Mouse (Mus musculus) brain, adult 2 months (tissue): ENCODE results near the gene Cldn20.
A peak's percentile ranks its signal among the peaks of the same experiment; 100 is the strongest.

Source experiments
- DNase-seq: peaks from one replicate; pipeline ENCODE4 v3.0.0; 2011; ENCODE audit warnings: low read depth, low spot score

Cldn20 gene

DNA sequence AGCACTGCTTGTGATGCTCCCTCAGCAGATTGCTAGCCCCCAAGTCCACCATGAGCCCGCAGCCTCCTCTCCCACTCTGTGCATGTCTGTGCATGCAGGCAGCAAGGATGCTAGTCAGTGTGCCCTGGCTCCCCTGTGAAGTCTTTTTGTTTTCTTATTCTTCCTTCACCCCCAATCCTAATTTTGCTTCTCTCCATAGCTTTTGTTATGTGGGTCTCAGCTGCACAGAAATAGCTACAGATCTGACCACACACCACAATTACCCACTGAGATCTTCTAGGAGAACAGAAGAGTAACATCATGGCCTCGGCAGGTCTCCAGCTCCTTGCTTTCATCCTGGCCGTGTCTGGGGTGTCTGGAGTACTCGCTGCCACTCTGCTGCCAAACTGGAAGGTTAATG, at the start of gene Cldn20:
Cldn20 (plus strand) TSS at position 301 of the 400 bp plus-strand sequence.
- DNase-seq = no peak

DNA sequence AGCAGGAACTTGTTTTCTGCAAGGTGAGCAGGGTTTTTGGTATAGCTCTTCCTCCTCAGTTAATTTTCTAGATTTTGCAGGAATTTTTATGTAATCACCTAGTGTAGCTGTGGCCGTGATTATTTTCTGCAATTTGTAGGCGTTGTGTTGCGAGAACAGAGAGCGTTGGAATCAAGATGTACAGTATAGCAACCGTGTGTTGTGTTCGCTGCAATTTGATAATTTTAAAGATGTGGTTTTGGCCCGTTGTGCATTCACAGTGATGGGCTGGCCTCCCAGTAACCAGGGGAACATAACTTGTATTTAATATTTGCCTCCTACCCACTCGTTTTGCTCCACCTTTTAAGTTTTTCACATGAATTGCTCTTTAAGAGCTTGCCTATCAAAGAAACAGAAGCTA, 49.3 kb upstream of the Cldn20 start:
- peak; percentile 62 for DNase-seq

DNA sequence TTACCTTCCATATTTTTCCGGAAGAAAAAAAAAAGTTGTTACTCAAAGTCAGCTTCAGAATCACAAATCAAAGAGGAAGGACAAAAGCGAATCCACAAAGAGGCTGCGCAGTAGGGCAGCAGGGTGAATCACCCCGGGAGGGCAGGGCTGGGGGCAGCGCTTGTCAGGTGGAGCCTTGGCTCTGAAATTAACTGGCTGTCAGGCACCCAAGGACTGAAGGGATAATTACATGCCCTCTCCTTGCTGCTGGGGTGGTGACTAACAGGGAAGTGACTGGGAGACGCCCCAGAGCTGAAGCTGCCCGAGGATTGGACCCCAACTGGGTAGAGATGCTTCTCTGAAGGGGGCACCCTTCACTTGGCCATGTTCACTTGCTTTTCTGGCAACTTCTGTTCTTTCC, 46.5 kb upstream of the Cldn20 start:
- DNase-seq = peak; percentile 85

DNA sequence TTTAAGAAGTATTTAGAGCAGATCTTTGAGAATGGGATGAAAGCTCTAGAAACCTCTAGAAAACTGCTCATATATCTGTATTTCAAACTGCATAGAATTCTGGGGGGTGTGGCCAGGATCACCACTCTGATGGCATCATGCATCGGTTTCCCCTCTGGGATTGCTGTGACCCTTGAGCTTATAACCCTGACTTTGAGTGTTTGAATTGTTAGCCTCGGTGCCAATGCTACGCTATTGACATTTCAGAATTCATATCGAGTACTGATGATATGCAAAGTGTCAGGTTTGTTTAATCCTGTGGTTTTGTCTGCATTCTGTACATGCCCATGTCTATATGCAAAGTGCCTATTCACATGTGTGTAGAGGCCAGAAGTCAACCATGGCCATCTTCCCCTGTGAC, 45.1 kb upstream of the Cldn20 start:
- no peak for DNase-seq

DNA sequence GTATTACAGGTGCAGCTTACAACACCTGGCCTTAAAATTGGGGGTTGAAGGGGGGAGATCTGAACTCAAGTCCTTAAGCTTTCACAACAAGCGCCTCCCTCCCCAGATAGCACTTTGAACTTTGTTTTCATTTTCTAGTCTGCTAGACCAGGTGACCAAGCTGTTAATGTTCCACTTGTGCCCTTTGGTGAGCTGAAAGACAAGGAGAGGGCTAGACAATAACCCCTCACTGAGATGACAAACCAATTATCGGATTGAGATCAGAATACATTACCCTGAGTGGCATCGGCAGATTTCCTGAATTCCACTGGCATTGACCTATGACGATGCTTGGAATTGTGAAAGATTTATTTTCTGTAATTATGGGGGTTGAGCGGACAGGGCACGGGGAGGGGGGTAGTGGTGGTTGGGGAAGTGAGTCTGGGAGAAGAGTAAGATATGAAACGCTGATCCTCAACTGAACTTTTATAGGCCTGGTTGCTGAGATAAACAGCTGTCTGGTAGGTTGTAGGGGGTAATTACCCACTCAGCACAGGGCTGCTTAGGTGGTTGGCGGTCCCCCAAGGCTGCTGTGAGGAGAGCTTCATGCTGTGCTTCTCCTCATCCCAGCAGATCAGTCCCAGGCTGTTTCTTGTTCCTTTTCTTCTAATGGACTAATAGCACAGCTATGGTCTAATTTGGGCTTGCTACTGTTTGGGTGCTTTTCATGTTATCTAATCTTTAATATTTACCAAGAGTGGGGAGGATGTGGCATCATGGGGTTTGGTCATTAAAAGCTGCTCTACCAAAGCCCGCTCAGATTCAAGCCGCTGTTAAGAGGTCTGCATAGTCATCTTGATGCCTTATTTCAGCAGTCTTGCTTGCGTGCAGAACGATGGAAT, 44.4 kb upstream of the Cldn20 start:
- DNase-seq = peak; percentile 56

DNA sequence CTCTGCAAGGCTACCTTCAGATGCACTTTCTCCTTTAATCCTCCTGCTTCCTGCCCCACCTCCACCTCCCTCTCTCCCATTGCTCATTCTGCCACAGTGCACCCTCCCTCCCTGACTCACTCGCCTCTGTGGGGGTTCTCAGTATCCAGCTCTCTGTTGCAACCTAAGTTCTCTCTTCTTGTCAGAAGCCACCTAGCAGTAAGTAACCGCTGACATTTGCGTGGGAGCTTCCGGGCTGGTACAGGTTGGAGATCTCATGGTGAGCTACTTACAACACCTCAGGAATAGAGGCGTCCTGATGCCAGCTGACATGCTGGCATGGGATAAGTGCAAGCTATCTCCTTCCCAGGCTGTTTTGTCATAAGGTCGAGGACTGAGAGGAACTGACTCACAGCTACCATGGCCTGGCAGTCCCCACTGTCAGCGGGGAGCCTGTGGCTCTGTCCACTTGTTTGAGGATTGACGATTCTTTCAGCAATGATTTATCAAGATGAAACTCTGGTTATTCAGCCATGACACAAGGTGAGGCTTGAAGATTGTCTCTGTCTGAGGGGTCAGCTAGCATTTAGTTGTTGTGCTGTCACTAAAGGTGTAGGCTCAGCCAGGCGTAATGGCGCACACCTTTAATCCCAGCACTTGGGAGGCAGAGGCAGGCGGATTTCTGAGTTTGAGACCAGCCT, 42.0 kb upstream of the Cldn20 start:
- peak; percentile 86 for DNase-seq

DNA sequence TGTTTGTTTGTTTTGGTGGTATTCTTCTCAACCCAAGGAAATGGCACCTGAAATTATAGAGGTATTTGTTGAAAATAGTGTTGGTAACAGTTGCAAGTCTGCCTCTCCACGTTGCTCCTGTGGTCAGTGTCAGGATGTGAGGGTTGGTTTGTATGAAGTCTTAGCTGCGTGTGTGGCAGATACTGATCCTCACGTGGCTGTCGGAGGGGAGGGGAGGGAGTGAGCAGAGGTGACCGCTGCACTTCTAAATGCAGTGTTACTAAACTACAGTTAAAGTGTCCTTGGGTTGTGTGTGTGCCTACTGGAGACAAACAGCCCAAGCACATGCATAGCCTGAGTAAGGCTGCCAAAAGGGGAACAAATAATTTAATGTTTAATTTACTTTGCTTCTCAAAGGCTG, 41.3 kb upstream of the Cldn20 start:
- DNase-seq = no peak

DNA sequence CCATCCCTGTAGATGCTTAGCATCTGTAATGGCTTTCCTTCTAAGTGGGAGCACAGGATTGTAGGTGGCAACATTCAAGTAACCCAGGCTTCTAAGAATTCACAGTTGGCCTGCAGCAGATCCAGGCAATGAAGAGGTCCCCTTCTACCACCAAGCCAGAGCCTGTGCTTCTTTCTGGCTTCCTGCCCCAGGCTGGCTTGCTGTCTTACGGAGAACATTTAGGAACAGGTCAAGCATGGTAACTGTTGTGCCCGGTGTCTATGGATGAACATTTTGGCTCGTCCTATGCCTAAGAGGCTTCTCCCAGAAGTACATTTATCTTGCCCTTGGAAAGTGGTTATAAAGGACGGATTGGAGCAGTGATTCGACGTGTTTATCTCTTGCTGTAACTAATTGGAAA, 40.7 kb upstream of the Cldn20 start:
- no peak for DNase-seq

DNA sequence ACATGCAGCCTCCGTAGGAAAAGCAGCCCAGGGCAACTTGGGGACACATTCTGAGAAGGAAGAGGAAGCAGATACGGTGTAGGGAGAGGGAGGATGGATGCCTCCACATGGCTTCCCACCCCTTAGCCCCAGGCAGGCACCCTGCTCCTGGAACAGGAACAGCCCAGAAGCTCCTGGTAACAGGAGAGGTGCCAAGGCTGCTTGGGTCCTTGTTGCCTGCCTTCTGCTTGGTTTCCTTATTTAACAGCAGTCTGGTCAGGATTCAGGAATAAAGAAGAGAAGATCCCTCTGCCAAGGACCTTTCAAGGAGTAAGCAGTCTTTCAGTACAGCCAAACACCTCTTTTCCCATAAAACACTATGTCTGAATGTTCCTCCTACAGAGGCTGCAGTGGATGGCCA, 36.8 kb upstream of the Cldn20 start:
- DNase-seq = peak; percentile 84

DNA sequence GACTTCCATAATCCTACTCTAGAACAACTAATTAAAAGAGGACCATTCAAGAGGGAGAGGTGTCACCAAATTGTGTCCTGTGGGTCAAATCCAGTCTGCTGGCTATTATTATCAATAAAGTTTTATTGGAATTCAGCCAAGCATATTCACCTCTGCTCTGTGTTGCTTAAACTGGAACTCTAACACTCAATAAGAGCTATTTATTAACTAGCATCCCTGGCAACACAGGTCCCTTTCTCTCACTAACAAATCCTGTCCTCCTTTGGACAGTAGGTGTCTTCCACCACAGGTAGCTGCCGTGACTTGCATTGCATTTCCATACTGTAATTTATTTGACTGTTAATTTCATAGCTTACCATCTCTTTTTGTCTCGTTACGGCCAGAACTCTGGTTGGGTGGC, 36.3 kb upstream of the Cldn20 start:
- no peak for DNase-seq

DNA sequence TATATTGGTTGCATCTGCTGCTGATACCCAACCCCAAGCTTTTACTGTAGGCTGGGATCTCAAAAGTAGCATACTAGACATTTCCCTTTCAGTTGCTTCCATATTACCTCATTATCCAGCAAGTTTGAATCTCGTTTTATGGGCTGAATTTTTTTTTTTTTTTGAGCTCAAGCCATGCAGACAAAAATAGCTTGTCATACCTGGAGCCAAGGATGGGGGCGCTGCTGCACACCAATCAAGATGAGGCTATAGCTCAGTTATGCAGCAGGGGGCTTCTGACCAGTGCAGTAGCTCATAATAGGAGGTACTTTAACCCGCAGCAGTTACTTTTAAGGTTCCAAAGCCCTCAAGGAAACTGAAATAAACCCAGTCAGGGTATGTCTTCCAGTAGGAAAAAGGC, 34.3 kb upstream of the Cldn20 start:
- peak; percentile 69 for DNase-seq

DNA sequence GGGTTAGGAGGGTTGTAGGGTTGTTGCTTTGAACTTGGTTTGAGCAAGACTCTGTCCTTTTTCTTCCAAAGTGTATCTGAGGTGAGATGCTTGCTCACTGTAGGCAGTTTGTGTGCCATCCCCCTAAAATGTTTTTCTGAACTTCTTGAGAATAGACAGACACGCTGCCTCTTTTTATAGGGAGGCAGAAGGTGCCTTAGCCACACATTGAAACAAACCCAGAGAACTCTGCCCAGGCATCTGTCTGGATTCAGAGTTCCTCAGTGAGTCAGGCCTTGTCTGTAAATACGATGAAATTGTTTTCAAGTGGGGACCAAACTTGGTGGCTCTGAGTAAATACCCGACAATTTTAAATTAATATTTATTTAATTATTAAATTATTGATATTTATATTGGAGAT, 33.8 kb upstream of the Cldn20 start:
- DNase-seq = peak; percentile 82

DNA sequence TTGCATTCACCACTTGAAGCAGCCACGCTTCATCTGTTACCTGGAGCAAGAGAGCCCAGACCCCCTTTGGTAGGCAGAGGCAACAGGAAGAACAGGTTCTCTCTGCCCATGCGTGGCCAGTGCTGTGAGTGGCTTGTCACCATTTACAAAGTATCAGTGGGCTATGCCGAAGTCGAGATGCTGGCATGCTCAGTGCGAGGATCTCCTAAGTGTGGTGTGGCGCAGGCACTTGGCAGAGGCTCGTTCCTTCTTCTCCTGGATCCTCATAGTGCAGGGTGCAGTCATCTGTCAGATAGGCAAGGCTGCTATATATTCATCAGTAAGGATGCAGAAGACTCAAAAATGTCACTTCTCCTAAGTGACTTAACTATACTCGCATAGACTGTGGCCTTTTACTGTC, 32.9 kb upstream of the Cldn20 start:
- peak; percentile 49 for DNase-seq

DNA sequence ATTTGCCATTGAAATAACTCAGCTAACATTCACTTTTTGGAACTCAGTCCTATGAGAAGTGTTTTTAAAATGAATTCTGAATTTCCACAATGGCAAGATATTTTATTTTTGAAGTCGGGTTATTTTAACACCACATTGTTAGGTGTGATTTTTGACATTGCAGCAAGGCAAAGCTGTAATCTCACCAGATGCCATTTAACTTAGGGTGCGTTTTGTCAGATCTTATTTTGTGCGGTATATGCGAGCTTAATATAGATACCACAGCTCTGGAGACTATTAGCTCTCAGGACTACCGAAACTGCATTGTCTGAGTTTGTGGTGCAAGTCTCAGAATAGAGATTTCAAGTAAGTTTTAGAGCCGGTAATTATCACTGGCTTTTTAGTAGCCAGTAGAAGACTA, 32.3 kb upstream of the Cldn20 start:
- peak; percentile 68 for DNase-seq

DNA sequence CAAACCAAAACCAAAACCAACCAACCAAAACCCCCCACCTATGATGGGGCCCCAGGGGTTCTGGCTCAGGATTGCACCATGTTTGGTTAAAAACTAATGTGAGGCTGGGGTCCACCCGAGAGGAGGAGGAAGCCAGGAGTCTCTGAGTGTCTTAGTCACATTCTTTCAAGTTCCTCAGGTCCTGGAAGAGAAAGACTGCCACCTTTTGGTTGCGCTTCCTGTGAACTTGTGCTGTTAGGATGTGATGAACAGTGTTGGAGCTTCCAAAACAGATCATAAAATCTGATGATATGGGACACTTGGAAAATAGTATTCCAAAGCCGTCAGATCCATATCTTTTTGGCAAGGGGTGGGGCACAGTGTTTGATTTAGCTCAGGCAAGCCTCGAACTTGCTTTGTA, 31.4 kb upstream of the Cldn20 start:
- peak; percentile 53 for DNase-seq

DNA sequence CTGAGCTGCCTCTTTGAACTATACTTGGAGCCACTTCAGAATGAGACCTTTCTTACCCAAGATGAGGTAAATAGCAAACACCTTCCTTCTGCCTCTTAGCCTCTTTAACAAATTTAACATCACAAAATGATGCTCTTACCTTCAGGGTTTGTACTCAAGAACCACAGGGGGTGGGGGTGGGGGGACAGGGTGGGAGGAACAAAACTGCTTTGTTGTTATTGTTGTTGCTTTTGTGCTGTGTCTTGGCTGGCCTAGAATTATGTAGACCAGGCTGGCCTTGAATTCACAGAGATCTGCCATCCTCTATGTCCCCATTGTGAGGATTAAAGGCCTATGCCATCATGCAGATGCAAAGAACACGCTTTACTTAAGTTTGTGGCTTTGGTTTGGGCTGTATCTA, 26.6 kb upstream of the Cldn20 start:
- DNase-seq = no peak

DNA sequence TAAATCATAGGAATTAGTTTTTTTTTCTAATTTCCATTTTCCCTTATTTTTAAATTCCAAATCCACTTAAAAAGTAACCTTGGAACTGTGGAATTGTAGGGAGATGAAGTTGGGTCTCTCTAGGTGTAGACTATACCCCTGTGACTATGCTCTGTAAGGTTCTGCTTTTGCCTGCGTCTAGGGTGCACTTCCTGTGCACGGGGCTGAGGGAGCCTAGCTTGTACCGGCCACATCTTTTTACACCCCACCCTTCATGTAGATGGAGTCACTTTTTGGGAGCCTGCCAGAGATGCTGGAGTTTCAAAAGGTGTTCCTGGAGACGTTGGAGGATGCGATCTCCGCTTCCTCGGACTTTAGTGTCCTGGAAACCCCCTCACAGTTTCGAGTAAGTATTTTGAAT, 25.8 kb upstream of the Cldn20 start:
- DNase-seq = no peak

DNA sequence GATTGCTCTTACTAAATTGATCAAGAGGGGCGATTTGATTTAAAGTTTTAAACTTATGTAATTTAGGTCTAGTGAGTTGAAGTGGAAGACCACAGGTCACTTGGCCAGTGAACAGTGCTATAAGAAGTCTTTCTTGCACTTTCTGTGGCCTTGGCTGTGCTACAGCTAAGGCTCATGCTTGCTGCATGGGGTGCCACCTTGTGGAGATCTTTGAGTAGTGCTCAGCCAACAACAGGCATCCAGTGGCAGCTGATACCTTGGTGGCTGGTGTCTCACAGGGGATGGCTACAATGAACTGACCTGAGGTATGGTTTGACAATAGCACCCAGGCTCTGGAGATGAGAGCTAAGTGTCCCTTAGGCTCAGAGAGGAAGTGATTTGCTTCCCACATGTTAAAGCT, 22.5 kb upstream of the Cldn20 start:
- peak; percentile 85 for DNase-seq

DNA sequence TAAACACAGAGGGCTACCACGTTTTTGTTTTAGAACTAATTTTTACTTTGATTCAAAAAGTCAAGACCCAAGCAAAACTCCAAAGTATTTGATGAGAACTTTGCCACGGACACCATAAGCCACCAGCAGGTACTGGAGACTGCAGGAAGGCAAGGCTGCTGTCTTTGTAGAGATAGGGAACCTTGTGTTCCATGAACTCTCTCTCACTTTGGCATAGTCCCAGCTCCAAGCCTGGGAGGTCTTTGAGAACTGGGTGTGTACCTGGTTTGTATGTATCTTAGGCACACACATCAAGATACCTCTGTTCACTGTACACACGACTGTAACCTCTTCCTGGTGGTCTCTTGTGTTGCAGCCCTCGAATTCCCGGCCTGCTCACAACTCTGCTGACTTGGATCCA, 18.0 kb upstream of the Cldn20 start:
- no peak for DNase-seq

DNA sequence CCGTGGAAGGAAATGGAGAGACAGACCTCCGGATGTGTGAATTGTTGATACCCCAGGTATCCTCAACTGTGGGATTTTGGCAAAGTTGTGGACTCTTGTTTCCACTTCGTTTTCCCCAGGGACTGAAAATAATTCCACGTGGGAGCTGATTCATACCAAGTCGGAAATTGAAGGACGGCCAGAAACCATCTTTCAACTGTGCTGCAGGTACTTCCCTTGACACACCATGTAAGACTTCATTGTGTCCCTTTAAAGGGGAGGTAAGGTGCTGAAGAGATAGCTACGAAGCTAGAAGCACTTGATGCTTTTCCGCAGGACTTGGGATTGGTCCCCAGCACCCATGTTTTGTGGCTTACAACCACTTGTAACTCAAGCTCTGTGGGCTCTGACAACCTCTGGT, 16.5 kb upstream of the Cldn20 start:
- DNase-seq = no peak

DNA sequence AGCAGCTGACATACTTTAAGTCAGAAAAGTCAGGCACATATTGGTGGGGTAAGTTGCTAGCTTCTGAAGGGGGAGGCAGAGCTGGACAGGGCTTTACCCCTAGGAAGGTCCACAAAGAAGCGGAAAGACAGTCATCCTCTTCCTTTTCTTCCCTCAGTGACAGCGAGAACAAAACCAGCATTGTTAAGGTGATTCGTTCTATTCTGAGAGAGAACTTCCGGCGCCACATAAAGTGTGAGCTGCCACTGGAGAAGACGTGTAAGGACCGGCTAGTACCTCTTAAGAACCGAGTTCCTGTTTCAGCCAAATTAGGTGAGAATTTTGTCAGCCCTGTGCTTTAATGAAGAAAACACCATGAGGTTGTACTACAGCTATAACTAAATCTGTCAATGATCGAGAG, 15.9 kb upstream of the Cldn20 start:
- DNase-seq = no peak

DNA sequence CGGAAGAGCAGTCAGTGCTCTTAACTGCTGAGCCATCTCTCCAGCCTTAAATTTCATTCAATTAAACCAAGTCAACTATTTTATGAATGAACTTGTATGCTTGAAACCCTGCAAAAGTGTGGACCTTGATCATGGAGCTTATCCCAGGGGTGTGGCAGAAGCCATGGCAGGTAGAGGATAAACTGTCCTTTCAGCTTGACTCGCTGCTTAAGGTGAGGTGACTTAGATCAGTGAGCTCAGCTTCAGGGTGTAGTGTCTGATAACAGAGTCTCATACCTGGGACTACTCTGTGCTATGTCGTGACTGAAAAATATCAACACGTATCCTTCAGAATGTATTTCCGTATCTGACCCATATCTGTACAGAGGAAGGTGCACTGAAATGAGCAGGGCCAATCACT, 12.0 kb upstream of the Cldn20 start:
- no peak for DNase-seq

DNA sequence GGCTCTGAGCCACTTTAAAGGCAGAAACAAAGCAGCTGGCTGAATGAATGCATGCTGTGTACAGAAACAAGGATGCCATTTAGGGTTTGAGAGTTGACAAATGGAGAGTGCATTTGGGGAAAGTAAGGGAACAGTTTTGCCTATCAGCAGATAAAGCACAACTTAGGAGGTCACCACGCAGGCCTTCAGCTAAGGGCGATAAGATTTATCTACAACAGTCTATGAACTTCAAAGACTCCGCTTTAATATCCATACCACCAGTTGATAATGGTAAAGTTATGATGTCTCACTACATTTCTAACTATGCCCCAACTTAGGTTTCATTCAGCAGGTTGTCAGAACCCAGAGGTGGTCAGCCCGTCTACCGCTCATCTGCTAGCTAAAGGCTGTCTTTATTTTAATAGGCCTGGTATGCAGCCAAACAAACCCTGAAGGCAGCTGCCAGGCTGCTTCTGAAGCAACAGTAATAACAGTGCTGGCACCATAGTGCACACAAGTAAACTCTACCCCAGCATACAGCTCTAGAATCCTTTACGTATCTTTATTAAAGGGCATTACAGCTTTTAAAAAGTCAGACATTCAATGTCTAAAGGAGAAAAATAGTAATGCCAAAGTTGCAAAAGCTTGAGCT, 4.4 kb upstream of the Cldn20 start:
- DNase-seq = no peak
